Mouse (Mus musculus) left cerebral cortex, postnatal 25 days (tissue): ENCODE results near the gene Spata3. TPM values are rescaled to one million over a fixed set of nuclear protein-coding genes. Genes with fewer than 3 reads are reported as not detected.

Experiments used
- DNase-seq, 2 experiments: peaks; one replicate each; pipeline ENCODE4 v3.0.0; 2022; ENCODE audit warnings: low spot score in 2 of 2, mixed read lengths in 1 of 2
- intact Hi-C: fragments of 180-260 bp; cut with DNase I; formaldehyde crosslinking; loops from one replicate; pipeline ENCODE4 v1.15.1; 2025
- total RNA-seq, 2 experiments: library from RNA; stranded (reverse); gene quantifications; 2 replicates each; pipeline ENCODE4 v1.2.3; 2021

Gene Spata3
- total RNA-seq, 2 experiments from 2014 or later: 0.41 to 0.57 TPM

DNA sequence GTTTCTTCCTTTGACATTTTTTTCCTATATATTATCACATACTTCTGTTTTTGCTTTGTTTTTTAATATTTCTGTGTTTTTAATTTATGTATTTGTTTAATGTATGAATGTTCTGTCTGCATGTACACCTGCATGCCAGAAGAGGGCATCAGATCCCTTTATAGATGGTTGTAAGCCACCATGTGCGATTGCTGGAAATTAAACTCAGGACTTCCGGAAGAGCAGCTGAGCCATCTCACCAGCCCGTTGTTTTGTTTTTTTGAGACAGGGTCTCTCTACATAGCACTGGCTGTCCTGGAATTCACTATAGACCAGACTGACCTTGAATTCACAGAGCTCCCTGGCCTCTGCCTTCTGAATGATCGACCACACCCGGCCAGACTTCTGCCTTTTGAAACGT, 45.9 kb downstream of the Spata3 start:
- DNase-seq: no peak
- intact Hi-C loops: loop anchor here (5.0 to 10.0 kb wide), 2 partner anchors 210 to 292 kb away; partner anchors contain the start of gene Ncl

DNA sequence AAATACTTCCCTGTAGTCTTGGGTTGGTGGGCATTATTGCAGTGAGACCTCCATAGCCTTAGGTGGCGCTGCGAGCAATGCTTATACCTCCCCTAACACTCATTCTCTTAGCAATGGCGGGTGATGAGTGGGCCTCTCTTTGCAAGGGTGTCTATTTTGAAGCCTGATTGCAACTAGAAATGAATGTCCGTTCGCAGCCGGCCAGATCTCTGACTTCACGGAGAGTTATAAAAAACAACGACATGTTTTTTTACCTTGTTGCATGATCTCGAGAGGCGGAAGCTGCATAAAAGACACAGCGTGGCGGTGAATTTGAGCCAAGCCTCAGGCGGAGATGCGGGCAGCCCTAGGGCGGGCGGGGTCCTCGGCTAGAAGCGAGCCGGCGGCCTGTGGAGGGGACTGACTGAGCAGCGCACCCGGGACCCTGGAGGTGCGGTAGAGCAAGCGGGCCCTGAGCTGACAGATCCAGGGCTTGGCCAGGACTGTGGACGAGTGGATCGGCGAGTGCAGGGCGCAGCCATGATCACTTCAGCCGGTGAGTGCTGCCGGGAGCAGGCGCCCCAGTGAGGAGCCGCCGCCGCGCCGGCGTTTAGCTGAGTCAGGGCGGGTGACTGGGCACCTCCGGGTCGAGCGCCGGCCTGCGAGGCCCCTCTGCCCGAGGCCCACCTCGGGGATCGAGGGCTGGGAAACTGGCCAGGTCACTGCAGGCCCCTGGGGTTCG, 47.8 kb downstream of the Spata3 start, which contains the start of gene Psmd1:
Gene Psmd1, plus strand, starts transcription at position 117 of the 721 bp plus-strand sequence.
- peak; percentile 89 to 93 for DNase-seq
- intact Hi-C loops: loop anchor here (5.0 to 10.0 kb wide), 2 partner anchors 212 to 290 kb away; partner anchors contain the start of gene Ncl

DNA sequence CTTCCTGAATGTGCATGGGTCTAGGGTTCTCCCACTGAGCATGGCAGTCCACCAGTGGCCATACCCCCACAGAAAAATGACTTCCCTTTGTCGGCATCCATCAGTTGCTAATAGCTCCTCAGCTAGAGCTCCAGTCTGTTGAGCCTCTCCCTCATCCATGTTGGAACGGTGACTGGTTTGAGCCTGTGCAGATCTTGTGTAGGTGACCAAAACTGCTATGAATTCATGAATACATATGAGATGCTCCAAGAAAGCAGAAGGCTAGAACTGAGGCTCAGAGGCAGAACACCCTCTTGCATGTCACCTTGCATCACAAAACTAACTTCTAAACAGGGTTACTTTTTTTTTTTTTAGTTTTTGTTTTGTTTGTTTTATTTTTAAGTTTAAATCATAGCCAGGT, 59.9 kb downstream of the Spata3 start:
- peak in 1 of 2 experiments; percentile 50 for DNase-seq
- intact Hi-C loops: no loop called here

Other genes with a start within 250 kb of the Spata3 start
- gene A630001G21Rik, start 238.2 kb upstream of the Spata3 start, total RNA-seq: under 1 TPM in 1 of 2 experiments, not detected in 1; 0.25 TPM
- gene Cab39, start 223.4 kb upstream of the Spata3 start, total RNA-seq: 100 to 1,000 TPM; 151 to 156 TPM
- gene Itm2c, start 122.5 kb upstream of the Spata3 start, total RNA-seq: 100 to 1,000 TPM; 732 to 765 TPM
- gene 4933407L21Rik, start 88.3 kb upstream of the Spata3 start, total RNA-seq: 1 to 10 TPM; 5.5 to 7.0 TPM
- gene Gpr55, start 55.8 kb upstream of the Spata3 start, total RNA-seq: under 1 TPM in 1 of 2 experiments, not detected in 1; 0.09 TPM
- 1 to 10 TPM; 7.2 to 8.0 TPM for gene 2810459M11Rik, start 29.0 kb downstream of the Spata3 start, total RNA-seq
- gene Psmd1, start 47.6 kb downstream of the Spata3 start, total RNA-seq: 100 to 1,000 TPM; 103 to 108 TPM
- under 1 TPM in 1 of 2 experiments, not detected in 1; 0.23 TPM for gene Htr2b, start 95.2 kb downstream of the Spata3 start, total RNA-seq
- gene Gm21972, start 116.8 kb downstream of the Spata3 start, total RNA-seq: 1 to 10 TPM; 2.8 to 5.4 TPM
- 10 to 100 TPM; 39.1 to 45.9 TPM for gene Armc9, start 138.0 kb downstream of the Spata3 start, total RNA-seq